Mouse (Mus musculus): ENCODE results near the gene Hoxd8. TPM values are rescaled to one million over a fixed set of nuclear protein-coding genes. Genes with fewer than 3 reads are reported as not detected.
A peak's percentile ranks its signal among the peaks of the same experiment; 100 is the strongest.

Hoxd8 gene
- polyA plus RNA-seq, 1 experiment from 2014 or later = 12.4 TPM

DNA sequence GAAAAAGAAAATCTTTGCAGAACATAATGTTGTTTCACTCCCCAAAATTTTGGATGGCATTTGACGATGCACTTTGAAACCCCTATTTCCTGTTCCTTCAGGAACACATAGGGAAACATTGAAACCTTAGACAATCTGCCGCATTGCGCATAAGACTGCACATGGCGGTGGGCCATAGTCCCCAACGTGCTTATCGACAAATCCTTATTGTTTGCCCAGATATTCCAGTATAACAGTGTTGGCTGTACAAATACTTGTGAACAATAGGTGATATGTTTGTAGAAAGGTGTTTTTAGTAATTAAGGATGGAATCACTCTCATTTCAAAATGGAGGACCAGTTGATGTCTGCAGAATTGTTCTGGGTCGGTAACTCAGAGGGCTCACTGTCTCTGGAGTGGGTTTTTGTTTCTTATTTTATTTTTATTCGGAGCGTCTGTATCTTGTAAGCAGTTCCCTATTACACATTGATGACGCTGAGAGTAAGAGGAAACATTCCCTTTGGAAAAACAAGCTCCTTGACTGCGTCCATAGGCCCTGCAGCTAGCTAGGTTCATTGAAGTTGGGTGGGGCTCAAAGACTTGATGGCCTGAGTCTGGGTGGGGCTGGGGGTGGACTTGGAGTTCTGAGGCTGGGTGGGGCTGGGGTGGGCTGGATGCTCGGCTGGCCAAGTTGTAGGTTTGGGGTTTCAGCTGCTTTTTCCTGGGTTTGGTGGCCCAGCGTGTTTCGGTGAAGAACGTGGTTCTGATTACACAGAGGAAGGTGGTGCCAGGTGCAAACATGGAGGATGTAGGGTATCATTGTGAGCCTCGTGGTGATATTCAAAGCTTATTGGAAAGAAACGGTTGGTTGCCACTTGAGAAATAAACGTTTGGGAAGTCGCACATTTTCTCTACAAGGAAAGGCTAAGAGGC, 9.1 kb downstream of the Hoxd8 start:
- H3K9ac ChIP-seq (replicated peaks) = peak overlapping the region; percentile 98
- no peaks in the 10 kb centered on the region for H3K9me3 ChIP-seq (replicated peaks)
- peak overlapping the region; percentile 75 for H3K4me3 ChIP-seq (replicated peaks)
- WGBS = 7% methylated on average over 19 of the region's 19 CpGs
- H3K27me3 ChIP-seq (replicated peaks) = no peaks in the 10 kb centered on the region
- H3K4me2 ChIP-seq = peak overlapping the region; percentile 60
- H3K36me3 ChIP-seq = no peaks in the 10 kb centered on the region
- H3K4me1 ChIP-seq = peaks cover 57% of the 10 kb centered on the region
- ATAC-seq (ENCODE audit: low FRiP score) = no peak
- peak overlapping the region; percentile 99 for H3K27ac ChIP-seq (replicated peaks)

DNA sequence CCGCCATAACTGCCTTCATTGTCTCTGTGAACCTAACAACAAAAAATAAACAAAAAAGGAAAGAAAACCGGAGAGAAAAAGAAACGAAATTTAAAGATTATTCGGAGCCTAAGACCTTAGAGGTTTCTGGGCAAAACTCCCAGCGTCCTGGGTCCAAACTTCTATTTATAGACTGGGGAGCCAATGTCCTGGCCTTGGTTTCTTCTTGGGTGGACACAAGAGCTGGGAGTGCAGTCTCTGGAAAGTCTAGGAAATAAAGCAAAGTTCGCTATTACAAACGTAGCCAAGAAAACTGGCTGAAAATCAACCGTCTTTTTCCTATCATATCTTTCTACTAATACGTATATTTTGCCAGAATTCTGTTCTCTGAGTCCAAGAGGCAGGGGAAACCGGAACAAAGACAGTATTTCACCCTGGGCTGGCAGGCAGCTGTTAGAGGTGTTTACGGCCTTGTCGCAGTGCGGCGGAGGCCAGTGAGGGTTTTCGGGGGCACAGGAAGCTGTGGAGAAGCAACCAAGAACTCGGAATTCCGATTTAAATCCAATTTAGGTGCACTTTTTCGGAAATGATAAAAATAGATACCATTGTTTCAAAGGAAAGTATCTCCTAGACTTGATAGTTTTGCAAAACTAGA, 9.9 kb downstream of the Hoxd8 start:
- H3K4me2 ChIP-seq = peak overlapping the region; percentile 60
- peak overlapping the region; percentile 99 for H3K27ac ChIP-seq (replicated peaks)
- no peaks in the 10 kb centered on the region for H3K27me3 ChIP-seq (replicated peaks)
- no peaks in the 10 kb centered on the region for H3K9me3 ChIP-seq (replicated peaks)
- H3K4me1 ChIP-seq = peaks cover 57% of the 10 kb centered on the region
- peak overlapping the region; percentile 98 for H3K9ac ChIP-seq (replicated peaks)
- no peaks in the 10 kb centered on the region for H3K36me3 ChIP-seq
- H3K4me3 ChIP-seq (replicated peaks) = peak overlapping the region; percentile 75
- no peak for ATAC-seq (ENCODE audit: low FRiP score)
- WGBS = 3% methylated on average over 18 of the region's 18 CpGs

DNA sequence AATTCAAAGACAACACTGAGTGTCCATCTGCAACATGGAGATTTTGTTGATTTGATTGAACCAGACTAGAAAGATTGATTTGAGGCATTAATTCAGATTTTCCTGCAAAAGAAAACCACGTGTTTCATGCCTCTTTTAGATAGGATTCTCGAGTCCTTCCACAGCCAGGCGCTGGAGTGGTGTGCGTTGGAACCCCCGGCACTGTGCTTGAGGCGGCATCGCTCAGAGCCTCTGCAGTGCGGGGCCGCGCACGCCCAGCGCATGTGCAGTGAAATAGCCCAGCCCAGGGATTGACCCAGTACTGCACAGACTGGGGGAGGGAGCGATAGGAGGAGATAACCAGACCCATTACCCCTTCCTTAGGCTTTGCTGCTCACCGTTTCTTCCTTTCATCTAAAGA, 10.5 kb downstream of the Hoxd8 start:
- Histone ChIP-seq H3K4me3 (replicated peaks) (peak overlapping the region; percentile 75), H3K9ac (replicated peaks) (peak overlapping the region; percentile 98), H3K4me2 (peak overlapping the region; percentile 60), H3K9me3 (replicated peaks) (no peaks in the 10 kb centered on the region), H3K27ac (replicated peaks) (peak overlapping the region; percentile 99), H3K27me3 (replicated peaks) (no peaks in the 10 kb centered on the region), H3K4me1 (peaks cover 56% of the 10 kb centered on the region), H3K36me3 (no peaks in the 10 kb centered on the region)
- 3% methylated on average over 14 of the region's 14 CpGs for WGBS
- peak; percentile 80 for ATAC-seq (ENCODE audit: low FRiP score)

DNA sequence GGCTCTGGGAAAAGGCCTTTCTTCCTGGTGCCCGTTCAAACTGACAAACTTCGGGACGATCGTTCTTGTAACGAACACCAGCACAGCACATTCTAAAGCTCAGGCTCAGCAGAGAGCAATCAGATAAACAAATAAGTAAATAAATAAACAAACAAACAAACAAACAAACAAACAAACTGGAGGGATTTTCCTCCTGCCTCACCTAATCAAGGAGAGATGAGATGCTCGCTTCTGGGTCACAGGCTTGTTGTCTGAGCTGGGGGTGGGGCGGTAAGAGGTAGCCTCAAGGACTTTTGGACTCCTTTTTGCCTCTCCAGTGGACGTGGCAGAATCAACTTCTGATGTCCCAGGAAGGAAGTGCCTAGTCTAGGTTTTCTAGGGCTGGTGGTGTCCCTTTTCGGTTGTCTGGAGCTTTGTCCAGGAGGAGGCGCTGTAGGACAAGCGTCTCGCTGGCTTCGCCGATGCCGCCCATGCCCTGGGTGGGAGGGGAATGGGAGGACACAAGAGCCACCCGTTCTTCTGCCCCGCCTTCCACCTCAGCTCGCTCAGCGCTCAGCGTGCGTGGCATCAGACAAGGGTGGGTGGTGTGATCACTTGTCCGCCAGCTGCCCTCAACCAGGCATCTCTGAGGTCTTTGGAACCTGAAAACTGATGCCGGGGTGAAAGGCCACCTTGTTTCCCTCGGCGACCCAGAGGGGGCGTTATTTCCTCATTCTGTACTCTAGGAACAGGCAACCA, 11.3 kb downstream of the Hoxd8 start:
- 2% methylated on average over 26 of the region's 26 CpGs for WGBS
- H3K27me3 ChIP-seq (replicated peaks) = no peaks in the 10 kb centered on the region
- peak overlapping the region; percentile 98 for H3K9ac ChIP-seq (replicated peaks)
- peak; percentile 51 for ATAC-seq (ENCODE audit: low FRiP score)
- peak overlapping the region; percentile 99 for H3K27ac ChIP-seq (replicated peaks)
- H3K9me3 ChIP-seq (replicated peaks) = no peaks in the 10 kb centered on the region
- H3K4me3 ChIP-seq (replicated peaks) = peak overlapping the region; percentile 75
- H3K4me2 ChIP-seq = peak overlapping the region; percentile 60
- peaks cover 56% of the 10 kb centered on the region for H3K4me1 ChIP-seq
- H3K36me3 ChIP-seq = no peaks in the 10 kb centered on the region

DNA sequence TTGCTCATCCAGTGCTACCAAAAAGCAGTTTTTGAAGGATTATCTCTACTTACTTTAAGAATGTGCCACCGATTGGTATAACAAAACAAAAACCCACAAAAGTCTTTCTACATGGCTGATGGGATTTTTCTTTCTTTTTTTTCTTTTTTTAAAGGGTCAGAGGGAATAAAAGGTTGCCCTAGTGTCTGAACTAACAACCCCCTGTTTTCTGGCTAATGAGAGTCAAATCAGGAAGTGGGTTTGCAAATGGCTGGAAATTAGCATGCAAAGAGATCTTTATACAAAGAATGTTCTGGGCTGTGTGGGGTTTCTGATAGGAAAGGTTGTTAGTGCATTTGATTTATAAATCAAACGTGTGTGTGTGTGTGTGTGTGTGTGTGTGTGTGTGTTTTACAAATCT, 16.0 kb downstream of the Hoxd8 start:
- Histone ChIP-seq H3K27ac (replicated peaks) (peak overlapping the region; percentile 81; the same call in 1 of the 2 replicates), H3K4me1 (peaks cover 99% of the 10 kb centered on the region), H3K9me3 (replicated peaks) (no peaks in the 10 kb centered on the region), H3K27me3 (replicated peaks) (no peaks in the 10 kb centered on the region), H3K4me2 (peak overlapping the region; percentile 60), H3K9ac (replicated peaks) (no peak overlapping the region), H3K36me3 (no peaks in the 10 kb centered on the region), H3K4me3 (replicated peaks) (peak overlapping the region; percentile 16; the same call in 1 of the 2 replicates)
- WGBS = 15% methylated on average over 2 of the region's 2 CpGs
- no peak for ATAC-seq (ENCODE audit: low FRiP score)

DNA sequence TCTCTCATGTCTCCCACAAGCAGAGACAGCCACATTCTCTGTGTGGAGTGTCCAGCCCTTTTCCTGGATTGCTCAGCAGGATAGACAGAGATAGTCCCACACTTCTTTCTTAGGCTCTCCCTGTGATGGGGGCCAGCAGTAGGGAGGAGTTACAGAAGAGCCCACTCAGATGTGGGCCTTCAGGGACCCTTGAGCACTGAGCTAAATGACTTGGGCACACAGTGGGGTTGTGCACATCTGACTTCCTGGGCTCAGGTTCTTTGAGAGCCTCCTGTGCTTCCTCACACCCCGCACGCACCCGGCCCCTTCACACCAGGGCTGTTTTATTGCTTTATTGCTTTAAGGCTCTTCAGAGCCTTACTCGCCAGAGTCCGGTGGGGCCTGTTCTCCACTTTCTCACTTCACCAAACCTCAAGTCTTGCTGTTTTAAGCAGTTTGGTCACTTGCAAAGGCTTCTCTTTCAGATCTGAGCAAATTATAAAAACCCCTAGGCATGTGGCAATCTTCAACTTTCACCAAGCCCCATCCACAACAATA, 16.6 kb downstream of the Hoxd8 start:
- Histone ChIP-seq H3K36me3 (no peaks in the 10 kb centered on the region), H3K4me2 (peak overlapping the region; percentile 60), H3K9ac (replicated peaks) (no peak overlapping the region; the same call in 1 of the 2 replicates), H3K27ac (replicated peaks) (peak overlapping the region; percentile 81), H3K4me1 (peaks cover 99% of the 10 kb centered on the region), H3K4me3 (replicated peaks) (peak overlapping the region; percentile 16), H3K9me3 (replicated peaks) (no peaks in the 10 kb centered on the region), H3K27me3 (replicated peaks) (no peaks in the 10 kb centered on the region)
- no peak for ATAC-seq (ENCODE audit: low FRiP score)
- WGBS = 10% methylated on average over 5 of the region's 5 CpGs

DNA sequence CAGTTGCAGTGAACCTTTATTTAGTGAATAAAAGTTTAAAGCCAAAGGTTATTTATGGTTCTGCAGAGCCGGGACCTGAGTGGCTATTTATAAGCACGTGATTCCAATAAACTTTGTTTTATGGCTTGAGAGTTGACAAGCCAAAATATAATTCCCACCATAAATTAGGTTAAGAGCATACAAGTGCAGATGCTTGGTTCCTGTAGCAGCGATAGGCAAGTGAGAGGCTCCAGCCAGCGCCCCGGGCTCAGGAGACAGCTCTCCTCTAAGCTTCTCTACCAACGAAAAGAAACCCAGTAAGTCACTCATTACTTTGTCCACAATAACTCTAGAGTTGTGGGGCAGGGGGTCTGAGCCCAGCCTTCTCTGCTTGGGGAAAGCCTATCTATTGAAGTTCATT, 17.5 kb downstream of the Hoxd8 start:
- no peaks in the 10 kb centered on the region for H3K9me3 ChIP-seq (replicated peaks)
- peak overlapping the region; percentile 43; the same call in 1 of the 2 replicates for H3K9ac ChIP-seq (replicated peaks)

DNA sequence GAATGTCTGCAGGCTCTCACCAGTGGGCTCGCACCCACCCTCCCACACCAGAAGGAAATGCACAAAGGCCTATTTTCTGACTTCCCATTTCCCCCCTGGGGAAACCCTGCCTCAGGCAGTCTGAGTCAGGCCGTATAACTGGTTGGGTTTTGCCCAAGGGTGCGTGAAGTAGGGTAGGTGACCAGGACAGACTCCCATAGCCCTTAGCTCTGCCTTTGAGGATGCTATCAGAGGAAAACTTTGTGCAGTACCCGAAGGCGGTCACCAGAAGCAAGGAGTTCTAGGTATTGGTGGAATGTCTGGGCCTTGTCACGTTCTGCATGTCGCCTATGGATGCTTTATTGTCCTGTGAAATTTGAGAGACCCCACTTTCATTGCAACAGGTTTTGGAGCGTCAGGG, 18.5 kb downstream of the Hoxd8 start:
- Histone ChIP-seq H3K4me2 (peak overlapping the region; percentile 60), H3K9ac (replicated peaks) (peak overlapping the region; percentile 43), H3K27me3 (replicated peaks) (no peaks in the 10 kb centered on the region), H3K9me3 (replicated peaks) (no peaks in the 10 kb centered on the region), H3K27ac (replicated peaks) (peak overlapping the region; percentile 81), H3K4me1 (peaks cover 99% of the 10 kb centered on the region), H3K36me3 (no peaks in the 10 kb centered on the region), H3K4me3 (replicated peaks) (peak overlapping the region; percentile 10)
- ATAC-seq (ENCODE audit: low FRiP score) = no peak
- 14% methylated on average over 8 of the region's 8 CpGs for WGBS

More for the DNA sequence above, 17.5 kb downstream of the Hoxd8 start:
- H3K27me3 ChIP-seq (replicated peaks) = no peaks in the 10 kb centered on the region
- peak overlapping the region; percentile 10 for H3K4me3 ChIP-seq (replicated peaks)
- no peak for ATAC-seq (ENCODE audit: low FRiP score)
- no peaks in the 10 kb centered on the region for H3K36me3 ChIP-seq
- peak overlapping the region; percentile 60 for H3K4me2 ChIP-seq
- WGBS = 6% methylated on average over 6 of the region's 6 CpGs
- peaks cover 99% of the 10 kb centered on the region for H3K4me1 ChIP-seq
- peak overlapping the region; percentile 81 for H3K27ac ChIP-seq (replicated peaks)

DNA sequence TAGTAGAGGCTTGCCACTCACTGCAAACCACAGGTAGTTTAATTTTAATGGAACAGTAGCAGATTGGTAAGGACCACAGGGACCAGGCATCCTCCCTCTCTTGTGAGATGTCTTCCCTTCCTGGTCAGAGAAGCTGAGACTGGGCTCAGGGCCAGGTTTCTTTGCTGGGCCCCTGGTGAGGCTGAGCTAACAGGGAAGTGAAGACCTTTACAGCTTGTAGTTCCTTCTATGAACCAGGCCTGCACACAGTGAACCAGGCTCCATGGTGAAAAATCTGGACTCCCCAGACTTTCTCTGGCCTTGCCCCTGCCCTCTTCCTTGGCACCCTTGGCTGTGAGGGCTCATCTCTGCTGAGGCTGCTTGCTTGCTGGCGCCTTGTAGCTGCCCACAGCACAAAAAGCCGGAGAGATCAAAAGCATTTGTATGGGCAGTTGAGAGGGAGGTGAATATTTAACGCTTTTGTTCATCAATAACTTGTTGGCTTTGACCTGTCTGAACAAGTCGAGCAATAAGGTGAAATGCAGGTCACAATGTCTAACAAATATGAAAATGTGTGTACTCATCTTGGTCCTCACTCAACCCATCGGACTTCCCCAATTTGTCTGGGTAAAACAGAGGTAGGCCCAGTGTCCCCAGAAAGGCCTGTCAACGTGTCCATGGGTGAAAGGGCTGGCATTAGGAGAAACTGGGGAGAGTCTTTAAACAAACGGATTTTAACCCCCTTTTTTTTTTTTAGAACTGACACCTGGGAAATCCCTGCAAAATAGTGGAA, 20.0 kb downstream of the Hoxd8 start:
- H3K27ac ChIP-seq (replicated peaks) = peak overlapping the region; percentile 81
- no peak for ATAC-seq (ENCODE audit: low FRiP score)
- H3K4me3 ChIP-seq (replicated peaks) = peak overlapping the region; percentile 10
- H3K9ac ChIP-seq (replicated peaks) = peak overlapping the region; percentile 43
- H3K4me2 ChIP-seq = peak overlapping the region; percentile 60
- H3K4me1 ChIP-seq = peaks cover 100% of the 10 kb centered on the region
- no peaks in the 10 kb centered on the region for H3K27me3 ChIP-seq (replicated peaks)
- no peaks in the 10 kb centered on the region for H3K9me3 ChIP-seq (replicated peaks)
- WGBS = 20% methylated on average over 7 of the region's 7 CpGs
- H3K36me3 ChIP-seq = no peaks in the 10 kb centered on the region

DNA sequence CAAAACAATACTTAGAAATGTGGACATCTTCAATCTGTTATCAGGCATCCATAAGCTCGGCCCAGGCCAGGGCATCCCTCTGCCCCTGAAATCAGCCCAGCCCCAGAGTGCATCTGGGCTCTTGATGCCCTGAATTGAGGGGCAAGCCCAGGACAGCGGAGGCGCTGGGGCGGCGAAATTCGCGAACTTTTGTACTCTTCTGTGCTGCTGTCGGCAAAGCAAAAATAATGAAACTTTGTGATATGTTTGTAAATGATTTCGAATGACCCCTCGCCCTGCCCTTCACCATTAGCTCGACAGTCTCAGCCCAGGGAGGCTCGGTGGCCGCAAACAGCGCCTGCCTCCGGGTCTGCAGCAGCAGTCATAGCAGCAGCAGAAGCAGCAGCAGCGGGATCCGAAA, 20.8 kb downstream of the Hoxd8 start:
- H3K9ac ChIP-seq (replicated peaks) = peak overlapping the region; percentile 43

More for the DNA sequence above, 20.8 kb downstream of the Hoxd8 start:
- H3K9me3 ChIP-seq (replicated peaks) = no peaks in the 10 kb centered on the region
- peaks cover 96% of the 10 kb centered on the region for H3K4me1 ChIP-seq
- no peaks in the 10 kb centered on the region for H3K36me3 ChIP-seq
- H3K4me2 ChIP-seq = peak overlapping the region; percentile 60
- ATAC-seq (ENCODE audit: low FRiP score) = no peak
- H3K27me3 ChIP-seq (replicated peaks) = no peaks in the 10 kb centered on the region
- H3K27ac ChIP-seq (replicated peaks) = peak overlapping the region; percentile 81
- H3K4me3 ChIP-seq (replicated peaks) = peak overlapping the region; percentile 12
- 16% methylated on average over 17 of the region's 17 CpGs for WGBS
